Comparison of ENCODE assay signal across 8 mouse cellular contexts in genomic region chr15:28025447-28026166, GRCm38 (mm10). TPM values are rescaled to one million over a fixed set of nuclear protein-coding genes. Genes with fewer than 3 reads are reported as not detected.
A peak's percentile ranks its signal among the peaks of the same experiment; 100 is the strongest.
DNase-seq lines count a peak whose midpoint lies in the region; ATAC-seq and TF ChIP-seq lines count a peak whose summit lies in the region.

Trio (minus strand) TSS chr15:28025848.

- peak within 1 kb of the TSS; percentile 55 for H3K4me2 ChIP-seq in intestine, embryonic 14.5 days (ENCODE audit: low read length)

- H3K4me3 ChIP-seq in cortical plate, adult 2 months (ENCODE audit: insufficient read depth, low read length), result peak within 1 kb of the TSS; percentile 62
- peak within 1 kb of the TSS; percentile 90 for H3K4me3 ChIP-seq in intestine, embryonic 14.5 days (ENCODE audit: low read depth, low read length)

- H3K9ac ChIP-seq in intestine, embryonic 14.5 days (ENCODE audit: low read length), result peak within 1 kb of the TSS; percentile 94

- TF ChIP-seq CTCF in cortical plate, adult 2 months (IDR thresholded peaks at IDR 0.05; ENCODE audit: extremely low read depth, insufficient read depth, low read length), result no peak

- H3K9me3 ChIP-seq in intestine, embryonic 14.5 days (ENCODE audit: control insufficient read depth, low read length), result no peaks in the 10 kb centered on the region

- intact Hi-C loops in gastrocnemius, postnatal 36 days (cut with DNase I), result loop anchor here (2.0 to 5.0 kb wide), 2 partner anchors 42 to 107 kb away; no protein-coding TSS in a partner anchor
- intact Hi-C loops in left cerebral cortex, postnatal 10 days (cut with DNase I), result loop anchor here (5.0 kb wide), 3 partner anchors 88 to 132 kb away; no protein-coding TSS in a partner anchor

- WGBS in intestine, embryonic 14.5 days, result under 1% methylated on average over 67 of the region's 94 CpGs

- H3K36me3 ChIP-seq in intestine, embryonic 14.5 days (ENCODE audit: control insufficient read depth, insufficient read depth, low read length), result no peaks in the 10 kb centered on the region

- peak; percentile 99 for DNase-seq in adrenal gland, adult (ENCODE audit: inconsistent age in 2 of 2, low spot score in 1 of 2)
- DNase-seq in gastrocnemius, postnatal 36 days, result peak; percentile 96 to 97
- peak; percentile 99 for DNase-seq in intestine, embryonic 14.5 days (ENCODE audit: low spot score)
- DNase-seq in left cerebral cortex, postnatal 10 days (ENCODE audit: extremely low spot score in 1 of 2, low spot score in 2 of 2), result peak; percentile 96
- DNase-seq in right cerebral cortex, postnatal 10 days (ENCODE audit: low spot score in 2 of 2), result peak; percentile 97 to 98
- DNase-seq in urinary bladder, postnatal 14 days (ENCODE audit: low spot score), result peak; percentile 98

- H3K27ac ChIP-seq in cortical plate, adult 2 months (ENCODE audit: insufficient read depth, low read length), result peak within 1 kb of the TSS; percentile 67
- H3K27ac ChIP-seq in intestine, embryonic 14.5 days (ENCODE audit: low read depth), result peak within 1 kb of the TSS; percentile 95

- peak; percentile 97 for ATAC-seq in intestine, embryonic 14.5 days (replicated peaks; ENCODE audit: low FRiP score, low TSS enrichment, low read depth)
- peak; percentile 96 for ATAC-seq in megakaryocyte progenitor cell, adult 5-6 weeks (replicated peaks; ENCODE audit: poor library complexity)

- TF ChIP-seq POLR2A in cortical plate, adult 2 months (IDR thresholded peaks at IDR 0.05; ENCODE audit: extremely low read depth, insufficient read depth, low read length), result peak; percentile 90

- H3K27me3 ChIP-seq in intestine, embryonic 14.5 days (replicated peaks; ENCODE audit: control insufficient read depth, insufficient read depth, low read length), result no peaks in the 10 kb centered on the region

- H3K4me1 ChIP-seq in cortical plate, adult 2 months (ENCODE audit: control insufficient read depth, insufficient read depth, low read length), result peaks cover 7% of the 10 kb centered on the region
- H3K4me1 ChIP-seq in intestine, embryonic 14.5 days (replicated peaks; ENCODE audit: control insufficient read depth, insufficient read depth, low read length), result peaks cover 28% of the 10 kb centered on the region

RNA-seq across cellular contexts. Expression of gene Trio, which starts in this region (rescaled TPM):
- polyA plus RNA-seq in cortical plate, adult 2 months (2012; rRNA removed), result 149 and 167 TPM in 2 replicates
- 10 to 100 TPM; 26.4 to 32.8 TPM for total RNA-seq in gastrocnemius, postnatal 36 days (2021)
- polyA plus RNA-seq in intestine, embryonic 14.5 days (2014; fragmentation: Nextera tagmentation; extraction: Ambion mirVana), result 34.7 and 35.3 TPM in 2 replicates
- total RNA-seq in left cerebral cortex, postnatal 10 days (2021), result 100 to 1,000 TPM; 187 to 198 TPM
- total RNA-seq in megakaryocyte progenitor cell, adult 5-6 weeks (2015), result 18.1 and 19.4 TPM in 2 replicates
- 17.7 and 20.2 TPM in 2 replicates for total RNA-seq in megakaryocyte progenitor cell, adult 5-6 weeks (2017)

Comparison
In these comparisons a context has a peak if more than half of its experiments do, and no peak if none do; other contexts are left out.
1. Peak in every context shown above with its lines: DNase-seq, ATAC-seq, H3K4me3 ChIP-seq and H3K27ac ChIP-seq.
2. RNA of gene Trio (total RNA-seq): 187 to 198 TPM in left cerebral cortex, postnatal 10 days; 26.4 to 32.8 TPM in gastrocnemius, postnatal 36 days and 17.7 to 20.2 TPM in megakaryocyte progenitor cell, adult 5-6 weeks; every median in the first group is over 4 times any median in the second.